Mouse (Mus musculus) cortical plate, adult 2 months (tissue): ENCODE measurements around the gene Chid1.

Source experiments
- CTCF ChIP-seq: fragments of 200-500 bp; IDR thresholded peaks from 2 replicates; pipeline ENCODE4 v1.5.1; 2011; ENCODE audit warnings: mild to moderate bottlenecking, control low read depth, low read length; ENCODE audit not compliant: insufficient read depth; ENCODE audit errors: extremely low read depth
- POLR2A ChIP-seq: fragments of 200-500 bp; IDR thresholded peaks from 2 replicates; pipeline ENCODE4 v1.6.1; 2011; ENCODE audit warnings: mild to moderate bottlenecking, low read length, control low read depth; ENCODE audit not compliant: insufficient read depth; ENCODE audit errors: extremely low read depth

DNA sequence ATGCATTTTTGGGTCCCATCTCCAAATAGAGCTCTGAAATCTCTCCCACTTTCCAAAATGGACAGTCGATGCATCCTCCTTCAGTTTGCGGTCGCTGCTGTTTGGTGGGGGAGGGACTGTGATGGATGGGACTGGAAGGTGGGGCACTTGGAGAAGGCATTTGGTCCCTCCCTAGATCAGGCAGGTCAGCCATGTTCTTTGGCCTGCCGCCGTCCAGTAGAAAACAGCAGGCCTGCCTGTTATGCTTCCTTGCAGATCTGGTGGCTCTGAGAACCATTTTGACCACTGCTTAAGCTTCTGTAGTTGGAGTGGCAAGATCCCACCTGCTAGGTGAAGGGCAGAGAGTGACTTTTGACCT lies 71.5 kb downstream of the Chid1 start:
- TF ChIP-seq POLR2A (no peak), CTCF (no peak)
